Mouse (Mus musculus) right cerebral cortex, adult 2 months (tissue): ENCODE data around the gene Dynlt1f.
"Not testable (repeated sequence)": the region's sequence is repeated elsewhere in the genome, so short reads cannot be mapped to it uniquely, and the experiment has no call there.

Source experiments
- DNase-seq, 2 experiments: peaks; one replicate each; pipeline ENCODE4 v3.0.0; 2021 to 2022; ENCODE audit warnings: low spot score in 2 of 2

The Dynlt1f gene

DNA sequence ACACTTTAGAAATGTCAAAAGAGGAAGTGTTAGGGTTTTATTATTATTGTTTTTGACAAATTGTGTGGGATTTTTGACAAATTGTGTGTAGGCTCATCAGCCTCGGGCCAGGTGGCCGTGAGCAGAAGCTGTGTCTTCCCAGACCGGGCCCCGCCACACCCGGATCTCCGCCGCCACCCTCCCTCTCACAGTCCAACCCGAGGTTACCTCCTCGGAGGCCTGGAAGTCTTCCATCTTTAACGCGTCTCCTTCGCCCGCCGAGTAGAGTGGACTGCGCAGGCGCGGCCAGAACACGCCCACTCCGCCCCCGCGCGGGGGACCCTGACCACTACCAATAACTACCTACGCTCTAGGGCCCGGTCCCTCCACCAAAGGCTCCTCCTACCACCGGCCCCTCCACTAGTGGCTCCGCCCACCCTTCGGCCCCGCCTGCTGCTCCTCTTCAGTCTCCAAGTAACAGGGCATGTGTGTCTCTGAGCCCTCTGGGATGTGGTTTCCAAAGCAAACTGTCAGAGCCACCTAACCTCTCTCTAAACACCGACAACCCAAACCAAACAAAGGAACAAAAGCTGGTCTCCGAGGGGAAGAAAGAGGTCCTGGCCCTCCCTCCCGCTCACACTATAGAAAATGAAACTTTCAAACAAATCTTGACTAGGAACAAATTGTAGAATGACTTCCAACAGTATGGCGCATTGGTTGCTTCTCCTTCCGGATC is at the start of gene Dynlt1f:
Dynlt1f (minus strand) TSS at position 334 of the 715 bp plus-strand sequence.
- DNase-seq = peak; percentile 61 to 74

- not testable (repeated sequence) for DNase-seq
Measured at GRCm38 (mm10) chr17:6703381-6704270, 47.9 kb upstream of the Dynlt1f start.

GRCm38 (mm10) chr17:6702625-6703221 is 47.0 kb upstream of the Dynlt1f start:
- DNase-seq = not testable (repeated sequence)

DNA sequence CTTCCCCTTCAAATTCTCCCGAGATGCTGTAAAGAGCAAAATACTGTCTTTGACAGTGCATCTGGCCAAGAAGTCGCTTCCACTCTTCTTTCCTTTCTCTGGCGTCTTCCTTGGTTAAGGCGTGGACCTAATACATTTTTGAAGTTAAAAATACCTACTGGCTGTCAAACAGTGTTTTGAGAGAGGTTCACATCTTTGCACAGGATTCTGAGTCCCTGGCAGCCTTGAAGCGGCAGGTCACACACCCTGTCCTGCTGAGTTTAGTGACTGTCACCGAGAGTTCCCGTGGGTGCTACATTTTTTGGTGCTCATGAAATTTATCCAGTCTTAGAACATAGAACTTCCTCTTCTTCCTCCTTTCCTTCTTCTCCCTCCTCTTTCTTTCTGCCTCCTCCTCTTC is 44.4 kb upstream of the Dynlt1f start:
- DNase-seq = not testable (repeated sequence)

- not testable (repeated sequence) for DNase-seq
Measured at GRCm38 (mm10) chr17:6699502-6699901, 43.8 kb upstream of the Dynlt1f start.

- DNase-seq = peak; percentile 55 to 69
Measured at GRCm38 (mm10) chr17:6697224-6697775, 41.6 kb upstream of the Dynlt1f start.

- not testable (repeated sequence) for DNase-seq
Measured at GRCm38 (mm10) chr17:6696521-6696920, 40.8 kb upstream of the Dynlt1f start.

- DNase-seq = not testable (repeated sequence)
Measured at GRCm38 (mm10) chr17:6695712-6696111, 40.0 kb upstream of the Dynlt1f start.

DNA sequence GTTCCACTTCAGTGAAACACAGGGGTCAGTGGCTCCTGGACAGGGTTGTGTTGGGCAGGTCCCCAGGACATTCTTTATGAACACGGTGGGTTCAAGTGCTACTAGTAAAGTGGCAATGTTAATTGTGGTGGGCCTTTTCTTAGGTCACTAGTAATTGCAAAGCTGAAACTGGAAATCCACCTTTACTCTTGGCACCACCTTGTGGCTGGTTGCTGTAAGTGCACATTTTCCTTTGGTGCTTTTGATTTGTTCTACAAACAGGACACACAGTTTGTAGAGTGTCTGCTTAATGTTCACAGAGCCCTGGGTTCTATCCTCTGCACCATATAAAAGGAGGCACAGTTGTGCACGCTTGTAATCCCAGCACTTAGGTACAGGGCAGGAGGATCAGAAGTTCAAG is 35.9 kb upstream of the Dynlt1f start:
- DNase-seq = peak; percentile 97 to 98

DNA sequence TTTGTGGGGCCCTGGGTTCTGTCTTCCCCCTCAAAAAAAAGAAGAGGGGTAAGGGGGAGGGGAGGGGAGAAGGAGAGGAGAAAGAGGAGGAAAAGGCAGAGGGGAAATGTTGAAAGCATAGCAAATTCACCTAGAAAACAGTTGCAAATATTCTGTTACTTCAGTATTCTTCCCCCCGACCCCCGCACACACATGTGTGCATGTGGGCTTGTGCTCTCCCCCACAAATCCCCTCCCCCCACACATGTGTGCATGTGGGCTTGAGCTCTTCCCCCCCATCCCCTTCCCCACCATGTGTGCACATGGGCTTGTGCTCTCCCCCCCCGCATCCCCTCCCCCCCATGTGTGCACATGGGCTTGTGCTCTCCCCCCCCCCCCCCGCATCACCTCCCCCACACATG is 33.6 kb upstream of the Dynlt1f start:
- DNase-seq = not testable (repeated sequence)

- not testable (repeated sequence) for DNase-seq
Measured at GRCm38 (mm10) chr17:6686299-6686971, 30.7 kb upstream of the Dynlt1f start.

GRCm38 (mm10) chr17:6685288-6685818 is 29.7 kb upstream of the Dynlt1f start:
- not testable (repeated sequence) for DNase-seq

- not testable (repeated sequence) for DNase-seq
Measured at GRCm38 (mm10) chr17:6684464-6685287, 29.0 kb upstream of the Dynlt1f start.

DNA sequence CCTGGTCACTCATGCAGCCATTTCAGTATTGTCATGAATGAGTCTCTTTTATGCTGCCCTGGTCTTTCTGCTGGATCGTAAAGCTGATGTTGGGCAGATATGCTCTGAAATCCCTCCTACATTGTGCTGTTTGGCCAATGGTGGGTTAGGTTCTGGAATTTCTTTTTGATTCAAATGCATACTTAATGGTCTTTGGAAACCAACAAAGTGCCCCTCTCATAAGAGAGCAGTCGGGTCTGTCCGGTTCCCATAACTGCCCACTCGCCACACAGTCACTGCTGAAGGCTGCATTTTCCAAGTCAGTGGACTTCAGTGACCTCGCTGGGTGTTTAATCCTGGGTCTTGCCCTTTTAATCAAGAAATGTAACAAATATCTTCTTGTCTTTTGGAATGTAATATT is 28.0 kb upstream of the Dynlt1f start:
- DNase-seq = not testable (repeated sequence)

GRCm38 (mm10) chr17:6681721-6682120 is 26.0 kb upstream of the Dynlt1f start:
- DNase-seq = not testable (repeated sequence)

GRCm38 (mm10) chr17:6678063-6678462 is 22.4 kb upstream of the Dynlt1f start:
- not testable (repeated sequence) for DNase-seq

GRCm38 (mm10) chr17:6674297-6674696 is 18.6 kb upstream of the Dynlt1f start:
- not testable (repeated sequence) for DNase-seq

DNA sequence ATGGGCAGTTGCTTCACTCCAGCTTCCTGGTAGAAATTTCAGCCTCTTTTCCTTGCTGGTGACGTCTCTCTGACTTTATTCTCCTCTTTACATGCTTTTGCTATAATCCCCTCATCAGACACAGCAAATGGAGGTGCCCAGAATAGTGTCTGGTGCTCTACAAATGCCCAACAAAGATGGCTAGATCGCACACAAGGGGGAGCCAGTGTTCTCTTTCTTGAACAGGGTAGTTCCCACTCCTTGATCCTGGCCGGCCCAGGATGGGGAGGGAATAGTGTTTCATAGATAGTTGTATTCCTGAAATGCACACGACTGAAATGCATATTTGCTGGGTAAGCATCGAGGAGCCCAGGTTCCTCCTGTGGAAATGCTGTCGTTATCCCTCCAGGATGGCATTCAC is 12.8 kb upstream of the Dynlt1f start:
- not testable (repeated sequence) for DNase-seq

- not testable (repeated sequence) for DNase-seq
Measured at GRCm38 (mm10) chr17:6665389-6665788, 9.7 kb upstream of the Dynlt1f start.

GRCm38 (mm10) chr17:6662840-6663239 is 7.1 kb upstream of the Dynlt1f start:
- DNase-seq = not testable (repeated sequence)
